Mouse (Mus musculus) large intestine, adult 2 months (tissue): ENCODE data around the gene Ten1. TPM values are rescaled to one million over a fixed set of nuclear protein-coding genes. Genes with fewer than 3 reads are reported as not detected.

Experiments
- polyA plus RNA-seq: library from polyadenylated mRNA; depleted of rRNA; stranded (reverse); fragments of >200 nt; gene quantifications from 2 replicates; pipeline ENCODE4 v1.2.3, GENCODE M21; 2012; rRNA removed

The Ten1 gene
- polyA plus RNA-seq, 1 experiment = 55.4 TPM

Other genes starting within 250 kb of the Ten1 start
- gene Itgb4, start 224.1 kb upstream of the Ten1 start, polyA plus RNA-seq = 40.1 and 62.1 TPM in 2 replicates
- 26.3 and 32.0 TPM in 2 replicates for gene Galk1, start 186.1 kb upstream of the Ten1 start, polyA plus RNA-seq
- 265 and 273 TPM in 2 replicates for gene H3f3b, start 170.9 kb upstream of the Ten1 start, polyA plus RNA-seq
- gene Unk, start 168.5 kb upstream of the Ten1 start, polyA plus RNA-seq = 18.8 and 26.0 TPM in 2 replicates
- 8.0 and 8.6 TPM in 2 replicates for gene Unc13d, start 120.9 kb upstream of the Ten1 start, polyA plus RNA-seq
- gene Wbp2, start 111.9 kb upstream of the Ten1 start, polyA plus RNA-seq = 166 and 197 TPM in 2 replicates
- gene Trim47, start 71.6 kb upstream of the Ten1 start, polyA plus RNA-seq = 19.1 and 23.7 TPM in 2 replicates
- gene Trim65, start 67.7 kb upstream of the Ten1 start, polyA plus RNA-seq = 11.1 and 16.3 TPM in 2 replicates
- gene Mrpl38, start 60.0 kb upstream of the Ten1 start, polyA plus RNA-seq = 55.2 and 61.2 TPM in 2 replicates
- gene Fbf1, start 30.7 kb upstream of the Ten1 start, polyA plus RNA-seq = 7.6 and 10.4 TPM in 2 replicates
- gene Acox1, start 190 bp downstream of the Ten1 start, polyA plus RNA-seq = 86.6 and 168 TPM in 2 replicates
- gene Evpl, start 39.2 kb downstream of the Ten1 start, polyA plus RNA-seq = 6.9 and 8.5 TPM in 2 replicates
- gene Srp68, start 75.4 kb downstream of the Ten1 start, polyA plus RNA-seq = 64.2 and 66.9 TPM in 2 replicates
- gene Galr2, start 82.1 kb downstream of the Ten1 start, polyA plus RNA-seq = 13.1 and 15.3 TPM in 2 replicates
- 19.8 and 24.3 TPM in 2 replicates for gene Exoc7, start 108.4 kb downstream of the Ten1 start, polyA plus RNA-seq
- 0.07 and 0.21 TPM in 2 replicates for gene Foxj1, start 136.5 kb downstream of the Ten1 start, polyA plus RNA-seq
- 4.4 and 4.9 TPM in 2 replicates for gene Rnf157, start 214.2 kb downstream of the Ten1 start, polyA plus RNA-seq
- 217 and 229 TPM in 2 replicates for gene Ubald2, start 235.2 kb downstream of the Ten1 start, polyA plus RNA-seq